Mouse (Mus musculus) spleen, postnatal 0 days (tissue): Measurements from ENCODE around the gene Gm10722. TPM values are rescaled to one million over a fixed set of nuclear protein-coding genes. Genes with fewer than 3 reads are reported as not detected.

Experiments used
- polyA plus RNA-seq: library from polyadenylated mRNA; unstranded; fragments of >200 nt; fragmentation: Nextera tagmentation; extraction: Ambion mirVana; gene quantifications from 2 replicates; pipeline ENCODE4 v1.2.1, GENCODE M21; 2015

Gene Gm10722
- not detected in 2 replicates for polyA plus RNA-seq

DNA sequence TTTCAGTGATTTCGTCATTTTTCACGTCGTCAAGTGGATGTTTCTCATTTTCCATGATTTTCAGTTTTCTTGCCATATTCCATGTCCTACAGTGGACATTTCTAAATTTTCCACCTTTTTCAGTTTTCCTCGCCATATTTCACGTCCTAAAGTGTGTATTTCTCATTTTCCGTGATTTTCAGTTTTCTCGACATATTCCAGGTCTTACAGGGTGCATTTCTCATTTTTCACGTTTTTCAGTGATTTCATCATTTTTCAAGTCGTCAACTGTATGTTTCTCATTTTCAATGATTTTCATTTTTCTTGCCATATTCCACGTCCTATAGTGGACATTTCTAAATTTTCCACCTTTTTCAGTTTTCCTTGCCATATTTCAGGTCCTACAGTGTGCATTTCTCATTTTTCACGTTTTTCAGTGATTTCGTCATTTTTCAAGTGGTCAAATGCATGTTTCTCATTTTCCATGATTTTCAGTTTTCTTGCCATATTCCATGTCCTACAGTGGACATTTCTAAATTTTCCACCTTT is at the start of gene Gm10722:
Gene Gm10722 (plus strand): TSS at position 478 of the 528 bp plus-strand sequence.

DNA sequence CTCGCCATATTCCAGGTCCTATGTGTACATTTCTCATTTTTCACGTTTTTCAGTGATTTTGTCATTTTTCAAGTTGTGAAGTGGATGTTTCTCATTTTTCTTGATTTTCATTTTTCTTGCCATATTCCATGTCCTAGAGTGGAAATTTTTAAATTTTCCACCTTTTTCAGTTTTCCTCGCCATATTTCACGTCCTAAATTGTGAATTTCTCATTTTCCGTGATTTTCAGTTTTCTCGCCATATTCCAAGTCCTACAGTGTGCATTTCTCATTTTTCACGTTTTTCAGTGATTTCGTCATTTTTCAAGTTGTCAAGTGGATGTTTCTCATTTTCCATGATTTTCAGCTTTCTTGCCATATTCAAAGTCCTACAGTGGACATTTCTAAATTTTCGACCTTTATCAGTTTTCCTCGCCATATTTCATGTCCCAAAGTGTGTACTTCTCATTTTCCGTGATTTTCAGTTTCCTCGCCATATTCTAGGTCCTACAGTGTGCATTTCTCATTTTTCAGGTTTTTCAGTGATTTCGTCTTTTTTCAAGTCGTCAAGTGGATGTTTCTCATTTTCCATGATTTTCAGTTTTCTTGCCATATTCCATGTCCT is 2.2 kb downstream of the Gm10722 start, which contains the start of gene Gm11168:
Gene Gm11168 (plus strand): TSS at position 553 of the 603 bp plus-strand sequence.

GRCm38 (mm10) chr9:3012733-3013279 is 12.1 kb downstream of the Gm10722 start, which contains the start of gene Gm10721:
TSS of gene Gm10721 (plus strand) at chr9:3013140.

GRCm38 (mm10) chr9:3015354-3015753 is 14.6 kb downstream of the Gm10722 start, which contains the start of gene Gm10720:
TSS of gene Gm10720 (plus strand) at chr9:3015654.

GRCm38 (mm10) chr9:3017108-3017507 is 16.4 kb downstream of the Gm10722 start, which contains the start of gene Gm10719:
TSS of gene Gm10719 (plus strand) at chr9:3017408.

GRCm38 (mm10) chr9:3023312-3023984 is 22.7 kb downstream of the Gm10722 start, which contains the start of gene Gm10718:
TSS of gene Gm10718 (plus strand) at chr9:3023547.

GRCm38 (mm10) chr9:3024912-3025467 is 24.3 kb downstream of the Gm10722 start, which contains the start of gene Gm10717:
TSS of gene Gm10717 (plus strand) at chr9:3025417.

DNA sequence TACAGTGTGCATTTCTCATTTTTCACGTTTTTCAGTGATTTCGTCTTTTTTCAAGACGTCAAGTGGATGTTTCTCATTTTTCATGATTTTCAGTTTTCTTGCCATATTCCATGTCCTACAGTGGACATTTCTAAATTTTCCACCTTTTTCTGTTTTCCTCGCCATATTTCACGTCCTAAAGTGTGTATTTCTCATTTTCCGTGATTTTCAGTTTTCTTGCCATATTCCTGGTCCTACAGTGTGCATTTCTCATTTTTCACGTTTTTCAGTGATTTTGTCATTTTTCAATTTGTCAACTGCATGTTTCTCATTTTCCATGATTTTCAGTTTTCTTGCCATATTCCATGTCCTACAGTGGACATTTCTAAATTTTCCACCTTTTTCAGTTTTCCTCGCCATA is 33.6 kb downstream of the Gm10722 start, which contains the start of gene Gm17535:
Gene Gm17535 (plus strand): TSS at position 301 of the 400 bp plus-strand sequence.

DNA sequence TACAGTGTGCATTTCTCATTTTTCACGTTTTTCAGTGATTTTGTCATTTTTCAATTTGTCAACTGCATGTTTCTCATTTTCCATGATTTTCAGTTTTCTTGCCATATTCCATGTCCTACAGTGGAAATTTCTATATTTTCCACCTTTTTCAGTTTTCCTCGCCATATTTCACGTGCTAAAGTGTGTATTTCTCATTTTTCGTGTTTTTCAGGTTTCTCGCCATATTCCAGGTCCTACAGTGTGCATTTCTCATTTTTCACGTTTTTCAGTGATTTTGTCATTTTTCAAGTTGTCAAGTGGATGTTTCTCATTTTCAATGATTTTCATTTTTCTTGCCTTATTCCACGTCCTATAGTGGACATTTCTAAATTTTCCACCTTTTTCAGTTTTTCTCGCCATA is 35.9 kb downstream of the Gm10722 start, which contains the start of gene Gm10715:
Gene Gm10715 (plus strand): TSS at position 301 of the 400 bp plus-strand sequence.

Other genes with a start within 250 kb of the Gm10722 start
- not detected in 2 replicates for gene Gm11168, start 2.4 kb downstream of the Gm10722 start, polyA plus RNA-seq
- gene Gm10721, start 12.2 kb downstream of the Gm10722 start, polyA plus RNA-seq = 0.36 TPM in 1 of 2 replicates, not detected in the other
- 0.28 TPM in 1 of 2 replicates, not detected in the other for gene Gm10720, start 14.7 kb downstream of the Gm10722 start, polyA plus RNA-seq
- gene Gm10719, start 16.5 kb downstream of the Gm10722 start, polyA plus RNA-seq = 1.1 and 1.2 TPM in 2 replicates
- gene Gm10718, start 22.6 kb downstream of the Gm10722 start, polyA plus RNA-seq = 1.5 TPM in 1 of 2 replicates, not detected in the other
- gene Gm10717, start 24.5 kb downstream of the Gm10722 start, polyA plus RNA-seq = 0.85 and 1.2 TPM in 2 replicates
- not detected in 2 replicates for gene Gm17535, start 33.7 kb downstream of the Gm10722 start, polyA plus RNA-seq
- not detected in 2 replicates for gene Gm10715, start 36.0 kb downstream of the Gm10722 start, polyA plus RNA-seq